Mouse (Mus musculus) thymus, postnatal 14 days (tissue): ENCODE data around the gene Samd13.

Experiments used
- DNase-seq: peaks from one replicate; pipeline ENCODE4 v3.0.0; 2021

The Samd13 gene

DNA sequence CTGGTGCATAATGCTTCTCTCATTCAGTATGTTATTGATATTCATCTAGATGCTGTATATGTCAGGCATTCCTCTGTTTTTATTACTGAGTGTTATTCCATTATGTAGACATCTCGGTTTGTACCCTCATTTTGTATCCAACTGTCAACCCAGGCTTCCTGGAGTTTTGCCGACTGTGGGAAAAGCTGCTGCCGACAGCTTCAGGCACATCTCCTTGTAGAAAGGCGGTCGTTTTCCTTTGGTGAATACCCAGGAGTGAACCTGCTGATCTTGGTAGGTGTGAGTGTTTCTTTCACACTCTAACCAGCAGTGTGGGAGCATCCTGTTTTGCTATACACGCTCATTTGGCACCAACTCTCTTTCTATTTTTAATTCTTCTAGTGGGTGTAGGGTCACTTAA lies 24.4 kb downstream of the Samd13 start:
- no peak for DNase-seq

DNA sequence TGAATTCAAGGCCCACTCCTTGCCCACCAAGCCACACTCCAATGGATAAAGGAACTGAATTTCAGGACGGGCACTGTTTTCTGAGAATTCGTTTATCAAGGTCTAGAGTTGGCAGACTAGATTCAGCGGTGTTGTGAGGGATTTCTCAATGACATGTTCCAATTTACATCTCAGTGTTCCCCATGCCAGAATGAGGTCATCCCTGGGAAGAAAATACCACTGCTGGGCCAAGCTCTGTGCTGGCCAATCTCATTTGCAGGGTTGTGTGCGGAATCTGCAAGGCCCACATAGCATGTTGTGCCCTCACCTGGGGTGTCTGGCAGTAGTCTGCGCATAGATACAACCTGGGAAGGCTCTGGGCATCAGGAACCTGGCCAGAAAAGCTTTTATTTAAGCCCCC lies 26.1 kb downstream of the Samd13 start:
- no peak for DNase-seq

DNA sequence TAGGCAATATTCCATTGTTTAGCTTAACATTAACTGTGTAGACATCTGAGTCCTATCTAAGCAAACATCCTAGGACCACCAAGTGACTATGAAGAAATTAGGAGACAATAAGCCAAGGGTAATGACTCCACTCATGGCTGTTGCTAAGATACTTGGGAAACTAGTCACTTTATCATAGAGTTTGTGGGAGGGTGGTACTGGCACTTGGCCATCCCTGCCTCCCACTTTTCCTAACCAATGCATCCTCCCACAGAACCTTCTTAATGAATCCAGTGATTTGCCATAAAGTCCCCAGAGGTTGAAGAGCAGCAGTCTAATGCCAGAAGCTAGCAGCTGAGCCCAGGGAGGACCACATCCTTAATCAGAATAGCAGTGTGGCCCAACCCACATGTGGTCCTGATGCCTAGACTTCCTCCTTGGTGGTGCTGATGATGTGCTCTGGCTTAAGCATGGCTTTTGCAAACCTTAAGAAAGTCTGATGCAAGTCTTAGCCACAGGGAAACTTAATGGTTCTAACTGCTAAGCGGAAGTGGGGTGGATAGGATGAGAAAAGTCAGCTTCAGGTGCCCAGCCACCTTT lies 27.2 kb downstream of the Samd13 start:
- no peak for DNase-seq

DNA sequence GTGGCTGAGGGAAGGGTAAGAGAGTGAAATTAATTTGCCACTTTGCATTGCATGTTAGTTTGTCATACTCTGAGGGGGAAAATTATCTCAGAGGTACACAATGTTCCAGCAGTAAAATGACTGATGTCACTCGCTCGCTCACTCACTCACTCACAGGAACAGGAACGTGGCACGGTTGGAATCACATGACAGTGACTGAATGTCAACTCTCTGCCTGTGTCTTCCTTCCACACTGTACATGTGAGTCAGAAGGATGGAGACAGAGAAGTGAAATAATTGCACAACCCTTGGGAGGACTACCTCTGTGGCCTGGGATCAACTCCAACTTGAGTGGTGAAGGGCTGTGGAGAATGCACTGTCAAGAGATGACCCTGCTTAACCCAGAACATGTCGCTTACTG lies 28.0 kb downstream of the Samd13 start:
- no peak for DNase-seq

DNA sequence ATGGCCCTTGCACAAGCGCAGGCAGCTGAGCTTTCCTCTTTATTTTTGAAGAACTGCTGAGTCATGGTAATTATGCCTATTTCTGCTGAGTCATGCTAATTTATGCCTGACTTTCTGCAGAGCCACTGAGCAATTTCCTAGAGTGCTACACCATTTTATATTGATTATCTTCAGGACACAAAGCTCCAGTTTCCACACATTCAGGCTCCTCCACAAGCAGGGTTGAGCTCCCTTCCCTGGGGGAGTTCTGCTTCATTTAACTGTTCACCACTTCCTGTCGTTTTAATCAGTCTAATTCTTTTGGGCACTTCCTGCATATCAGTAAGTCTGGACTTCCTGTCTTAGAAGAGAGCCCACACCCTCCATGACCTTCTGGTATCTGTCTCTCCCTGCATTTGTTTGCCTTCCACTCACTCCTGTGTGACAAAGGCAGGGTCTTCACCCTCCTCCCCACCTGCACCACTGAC lies 30.2 kb downstream of the Samd13 start:
- DNase-seq, result no peak

DNA sequence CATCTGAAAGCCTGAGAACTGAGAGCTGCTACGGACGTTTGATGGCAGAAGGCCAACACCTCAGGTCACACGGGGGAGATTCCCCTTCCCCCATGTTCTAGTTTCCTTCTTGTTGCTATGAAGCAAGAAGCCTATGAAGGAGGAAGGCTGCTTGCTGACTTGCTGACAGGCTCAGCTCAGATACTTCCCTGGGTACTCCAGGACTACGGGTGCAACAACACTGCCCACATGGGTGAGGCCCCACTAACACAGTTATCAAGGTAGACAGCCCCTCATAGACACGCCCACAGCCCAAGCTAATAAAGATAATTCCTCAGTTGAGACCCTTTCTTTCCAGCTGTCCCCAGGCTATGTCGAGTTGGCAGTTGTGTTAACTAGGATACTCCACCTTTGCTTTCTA lies 31.7 kb downstream of the Samd13 start:
- DNase-seq, result no peak

DNA sequence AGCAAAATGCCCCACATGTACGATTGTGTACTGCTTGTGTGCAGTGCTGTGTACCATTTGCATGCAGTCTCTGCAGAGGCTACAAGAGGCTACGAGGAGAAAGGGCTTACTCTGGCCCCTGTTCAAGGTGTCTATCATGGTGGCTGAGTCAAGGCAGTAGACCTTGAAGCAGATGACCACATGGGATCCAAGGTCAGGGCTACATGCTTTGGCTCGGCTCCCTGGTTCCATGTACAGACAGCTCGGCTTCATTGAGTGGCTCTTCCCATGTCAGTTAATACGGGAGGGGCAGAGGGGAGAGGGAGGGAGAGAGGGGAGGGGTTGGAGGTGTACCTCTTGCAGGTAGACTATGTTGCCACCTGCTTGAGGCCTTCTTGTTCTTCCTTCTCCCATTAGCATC lies 33.0 kb downstream of the Samd13 start:
- no peak for DNase-seq

DNA sequence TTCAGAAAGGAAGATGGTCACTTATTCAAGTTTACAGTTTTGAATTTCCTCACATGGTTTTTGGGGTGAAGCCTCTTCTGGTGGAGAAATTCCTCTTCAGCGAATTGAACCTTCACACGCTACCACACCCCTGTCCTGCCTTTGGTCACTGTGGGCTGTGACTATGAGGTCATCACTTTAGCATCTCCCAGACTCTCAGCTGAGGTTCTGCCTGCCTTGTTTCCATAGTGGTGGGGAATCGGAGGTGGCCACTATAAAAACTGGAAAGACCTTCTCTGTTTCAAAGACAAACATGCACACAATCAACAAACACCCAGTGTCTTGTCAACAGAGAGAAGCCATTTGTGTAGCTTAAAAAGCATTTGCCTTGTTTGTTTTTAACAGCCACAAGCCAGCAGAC lies 34.2 kb downstream of the Samd13 start, which contains the start of gene 4930503B20Rik:
4930503B20Rik (minus strand) TSS at position 101 of the 400 bp plus-strand sequence.
- DNase-seq, result no peak

DNA sequence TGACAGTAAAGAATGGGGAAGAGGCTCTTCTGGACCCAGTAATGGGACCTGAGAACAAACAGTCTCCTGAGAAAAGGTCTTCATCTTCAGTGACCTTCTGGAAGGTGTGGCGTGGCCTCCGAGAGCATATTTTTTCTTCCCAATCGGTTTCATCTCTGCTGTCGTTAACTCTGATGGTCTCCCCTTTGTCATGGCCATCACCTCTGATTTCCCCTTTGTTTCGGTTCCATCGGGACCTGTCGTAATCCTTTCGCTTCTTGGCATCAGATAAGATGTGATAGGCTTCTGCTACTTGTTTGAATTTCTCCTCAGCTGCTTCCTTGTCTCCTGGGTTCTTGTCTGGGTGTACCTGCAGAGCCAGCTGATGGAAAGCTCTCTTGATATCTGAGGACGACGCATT lies 34.7 kb downstream of the Samd13 start:
- no peak for DNase-seq

DNA sequence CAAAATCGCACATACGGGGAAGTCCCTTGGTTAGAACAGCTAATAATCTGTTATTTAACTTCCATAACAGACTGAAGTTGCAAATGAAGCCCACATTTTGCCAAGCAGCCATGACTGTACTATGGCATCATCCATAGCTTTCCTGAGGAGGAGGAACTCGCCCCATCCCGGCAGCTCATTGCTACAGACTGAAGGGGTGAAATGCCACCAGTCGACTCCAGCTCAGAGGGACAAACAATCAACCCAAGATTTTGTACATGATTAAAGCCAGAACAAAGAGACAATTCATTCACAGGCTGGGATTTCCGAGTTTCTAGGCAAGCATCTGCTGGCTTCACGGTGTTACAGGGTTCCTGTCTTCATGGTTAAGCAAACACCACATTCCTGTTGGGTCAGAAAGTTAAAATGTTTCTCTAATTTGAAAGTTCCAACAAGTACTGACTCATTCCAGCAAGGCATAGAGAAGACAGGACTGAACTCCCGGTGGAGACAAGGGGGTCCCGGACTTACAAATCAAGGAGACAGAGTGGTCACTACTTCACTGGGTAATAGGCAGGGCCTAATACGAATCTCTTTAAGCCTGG lies 36.0 kb downstream of the Samd13 start:
- DNase-seq, result no peak

DNA sequence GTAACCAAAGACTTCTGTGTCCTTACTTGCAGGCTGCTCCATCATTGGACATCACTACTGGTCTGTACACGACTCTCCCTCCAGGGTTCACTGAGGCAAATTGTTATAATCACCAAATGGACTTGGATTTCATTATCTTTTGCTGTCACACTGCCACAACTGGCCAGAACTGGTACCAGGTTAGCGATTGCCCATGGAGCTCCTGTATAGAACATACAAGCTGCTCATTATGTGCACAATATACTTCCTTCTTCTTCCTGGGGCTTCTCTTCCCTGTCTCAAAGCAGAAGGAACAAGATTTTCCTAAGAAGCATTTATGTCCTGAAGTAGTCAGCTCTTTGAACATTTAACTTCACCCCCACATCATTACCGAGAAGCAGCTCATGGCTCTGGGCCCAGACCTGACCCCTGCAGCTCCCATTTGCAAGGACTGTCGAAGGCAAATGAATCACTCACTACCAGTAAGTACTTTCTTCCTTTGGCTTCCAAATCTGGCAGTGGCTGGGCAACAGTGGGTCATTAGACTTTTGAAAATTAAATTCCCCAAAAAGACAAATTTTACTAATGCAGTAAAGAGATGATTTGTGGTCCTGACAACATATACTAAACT lies 43.5 kb downstream of the Samd13 start:
- DNase-seq, result no peak

DNA sequence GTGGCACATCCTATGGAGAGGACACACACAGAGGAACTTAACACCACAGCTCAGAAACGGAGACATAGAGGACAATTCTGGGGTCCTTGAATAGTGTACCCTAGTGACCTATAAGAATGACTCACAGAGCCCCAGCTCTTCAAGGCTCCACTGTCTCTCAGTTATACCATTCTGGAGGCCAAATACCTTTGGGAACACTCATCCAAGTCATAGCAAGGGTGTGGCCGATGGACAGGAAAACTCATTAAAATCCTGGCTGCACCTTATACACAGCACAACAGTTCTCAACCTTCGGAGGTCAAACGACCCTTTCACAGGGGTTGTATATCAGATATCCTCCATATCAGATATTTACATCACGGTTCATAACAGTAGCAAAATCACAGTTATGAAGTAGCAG lies 52.9 kb downstream of the Samd13 start:
- DNase-seq, result no peak

DNA sequence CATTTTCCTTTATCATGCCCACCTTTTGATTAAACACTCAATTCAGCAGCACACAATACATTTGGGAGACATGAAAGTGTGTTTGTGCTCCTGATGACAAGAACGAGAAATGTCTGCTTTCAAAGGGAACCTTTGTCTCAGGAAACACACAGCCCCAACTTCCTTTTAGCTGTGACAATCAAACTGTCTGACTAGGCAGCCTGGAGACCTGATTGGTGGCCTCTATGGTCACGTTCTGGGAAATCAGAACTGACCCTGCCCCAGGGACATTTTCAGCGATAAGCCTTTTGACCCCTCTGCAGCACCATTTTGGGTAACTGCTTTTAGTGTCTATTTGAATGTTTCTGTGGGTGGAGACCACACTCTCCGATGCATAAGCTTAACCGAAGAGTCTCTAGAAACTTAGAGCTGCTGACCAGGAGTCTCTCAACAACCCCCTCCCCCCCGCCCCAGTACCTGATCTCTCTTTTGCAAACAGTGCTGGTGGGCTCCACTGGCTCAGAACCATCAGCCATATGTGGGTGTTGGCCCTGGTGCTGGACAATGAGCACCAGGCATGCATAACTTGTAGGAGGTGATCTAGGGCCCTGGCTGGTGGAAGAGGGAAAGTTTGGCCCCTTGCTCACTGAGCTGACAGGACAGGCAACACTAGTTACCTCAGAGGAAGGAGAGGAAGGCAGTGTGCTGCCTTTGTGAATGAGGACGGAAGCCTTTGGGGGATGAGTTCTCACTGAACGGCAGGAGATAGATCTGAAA lies 57.0 kb downstream of the Samd13 start:
- DNase-seq, result no peak

DNA sequence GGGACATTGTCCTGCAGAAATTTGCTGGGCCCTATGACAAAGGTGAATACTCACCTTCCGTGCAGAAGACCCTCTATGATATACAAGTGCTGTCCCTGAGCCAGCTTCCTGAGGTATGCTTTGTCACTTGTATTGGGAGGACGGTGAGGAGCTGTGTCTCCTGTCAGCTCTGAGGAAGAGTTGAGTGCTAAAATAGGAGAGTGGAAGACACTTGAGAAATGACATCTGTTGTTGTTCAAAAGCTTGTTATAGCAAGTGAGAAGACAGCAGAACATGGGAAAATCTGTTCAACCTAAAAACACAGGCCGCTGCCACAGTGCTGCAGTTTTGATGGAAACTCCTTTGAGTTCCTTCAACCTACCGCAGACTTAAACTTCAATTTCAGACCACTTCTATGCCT lies 59.6 kb downstream of the Samd13 start:
- no peak for DNase-seq

DNA sequence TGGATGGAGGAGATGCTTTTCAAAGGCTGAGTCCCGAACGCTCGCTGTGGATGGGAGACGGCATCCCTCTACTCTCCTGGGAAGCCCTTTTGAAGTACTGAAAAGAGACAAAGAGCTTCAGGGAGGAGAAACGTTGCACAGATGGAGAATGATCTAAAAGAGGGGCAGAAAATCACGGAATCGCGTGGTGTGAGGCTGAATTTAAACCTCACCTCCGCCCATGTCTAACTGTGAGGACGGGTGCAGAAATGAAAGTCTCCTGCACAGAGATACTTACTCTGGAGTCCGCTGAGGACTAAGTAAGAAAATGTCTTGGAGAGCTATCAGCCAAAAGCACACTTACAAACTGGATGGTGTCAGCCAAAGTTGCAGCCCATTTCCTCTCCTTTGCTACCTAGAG lies 63.4 kb downstream of the Samd13 start:
- DNase-seq, result no peak

DNA sequence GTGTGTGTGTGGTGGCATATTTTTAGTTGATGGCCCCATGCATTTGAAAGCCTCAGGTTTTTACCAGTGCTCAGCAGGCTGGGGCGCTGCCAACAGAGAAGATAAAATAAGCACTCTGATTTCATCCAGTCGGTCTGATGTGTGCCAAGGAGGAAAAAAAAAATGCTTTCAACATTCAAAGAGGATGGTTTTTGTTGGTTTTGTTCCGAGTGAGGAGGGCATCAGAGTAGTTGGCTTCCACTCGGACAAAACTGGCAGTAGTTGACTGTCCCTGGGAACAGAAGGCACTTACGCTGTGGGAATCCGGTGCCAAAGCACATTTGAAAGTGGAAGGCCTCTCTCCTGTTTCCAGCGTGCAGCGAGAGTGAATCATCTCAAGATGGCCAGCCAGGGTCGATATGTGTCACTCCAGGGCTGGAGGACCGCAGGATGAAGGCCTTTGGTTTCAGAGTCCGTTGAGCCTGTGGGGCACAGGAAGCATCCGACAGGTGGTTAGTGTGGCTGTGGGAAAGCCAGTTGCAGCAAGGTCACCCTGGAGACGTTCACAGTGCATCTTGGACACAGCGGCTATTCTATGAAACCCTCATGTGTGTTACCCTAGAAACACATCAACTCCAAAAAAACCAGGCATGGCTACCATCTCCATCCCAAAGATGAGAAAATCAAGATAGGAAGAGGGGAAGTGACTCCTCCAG lies 64.7 kb downstream of the Samd13 start:
- no peak for DNase-seq

DNA sequence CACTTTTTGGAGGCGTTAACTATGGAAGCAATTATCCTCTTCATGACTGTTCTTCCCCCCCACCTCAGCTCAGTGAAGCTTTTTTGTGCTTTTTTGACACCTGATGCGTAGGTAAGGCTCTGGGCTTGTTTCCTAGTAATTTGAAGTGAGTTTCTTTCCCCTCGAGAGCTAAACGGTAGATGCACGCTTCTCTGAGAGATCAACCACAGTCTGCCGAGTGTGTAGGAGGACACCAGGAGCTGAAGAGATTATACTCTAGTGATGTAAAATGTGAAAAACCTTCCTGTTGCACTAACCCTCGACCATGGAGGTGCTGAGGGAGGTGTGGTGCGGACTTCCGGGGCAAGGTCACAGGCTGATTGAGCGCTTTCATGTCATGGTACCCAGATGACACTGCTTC lies 65.3 kb downstream of the Samd13 start:
- no peak for DNase-seq

DNA sequence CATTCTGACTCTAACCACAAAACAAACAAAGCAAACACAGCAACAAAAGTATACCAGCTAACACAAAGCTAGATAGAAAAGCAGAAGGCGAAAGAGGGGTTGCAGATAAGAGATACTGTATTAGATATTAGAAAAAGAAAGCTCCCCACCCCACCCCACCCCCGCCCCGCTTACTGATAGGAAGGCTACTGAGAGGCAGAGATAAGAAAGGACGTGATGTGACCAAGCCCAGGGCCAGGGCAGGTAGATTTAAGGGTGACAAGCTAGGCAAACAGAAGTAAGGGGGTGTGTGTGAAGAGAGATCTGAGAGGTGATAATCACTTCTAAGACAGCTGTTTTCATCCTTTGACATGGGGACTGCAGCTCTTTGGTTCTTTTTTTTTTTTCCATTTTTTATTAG lies 67.0 kb downstream of the Samd13 start:
- no peak for DNase-seq

DNA sequence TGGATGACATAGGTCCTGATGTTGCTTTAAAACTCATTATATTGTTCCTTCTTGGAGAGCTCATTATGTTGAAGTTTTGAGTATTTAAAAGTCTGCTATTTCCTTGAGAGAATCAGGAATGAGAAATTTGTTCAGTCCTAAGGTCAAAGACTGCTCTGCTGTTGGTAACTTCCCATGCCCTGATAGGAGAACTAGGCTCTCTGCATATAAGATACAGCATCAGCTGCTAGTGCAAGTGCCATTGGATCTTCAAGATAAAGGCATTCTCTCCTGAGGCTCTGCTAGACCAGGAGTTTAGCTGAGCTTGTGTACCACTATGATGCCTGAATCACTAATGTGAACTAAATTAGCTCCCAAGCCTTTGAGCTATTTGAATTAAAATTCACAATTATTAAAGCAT lies 67.4 kb downstream of the Samd13 start:
- no peak for DNase-seq

DNA sequence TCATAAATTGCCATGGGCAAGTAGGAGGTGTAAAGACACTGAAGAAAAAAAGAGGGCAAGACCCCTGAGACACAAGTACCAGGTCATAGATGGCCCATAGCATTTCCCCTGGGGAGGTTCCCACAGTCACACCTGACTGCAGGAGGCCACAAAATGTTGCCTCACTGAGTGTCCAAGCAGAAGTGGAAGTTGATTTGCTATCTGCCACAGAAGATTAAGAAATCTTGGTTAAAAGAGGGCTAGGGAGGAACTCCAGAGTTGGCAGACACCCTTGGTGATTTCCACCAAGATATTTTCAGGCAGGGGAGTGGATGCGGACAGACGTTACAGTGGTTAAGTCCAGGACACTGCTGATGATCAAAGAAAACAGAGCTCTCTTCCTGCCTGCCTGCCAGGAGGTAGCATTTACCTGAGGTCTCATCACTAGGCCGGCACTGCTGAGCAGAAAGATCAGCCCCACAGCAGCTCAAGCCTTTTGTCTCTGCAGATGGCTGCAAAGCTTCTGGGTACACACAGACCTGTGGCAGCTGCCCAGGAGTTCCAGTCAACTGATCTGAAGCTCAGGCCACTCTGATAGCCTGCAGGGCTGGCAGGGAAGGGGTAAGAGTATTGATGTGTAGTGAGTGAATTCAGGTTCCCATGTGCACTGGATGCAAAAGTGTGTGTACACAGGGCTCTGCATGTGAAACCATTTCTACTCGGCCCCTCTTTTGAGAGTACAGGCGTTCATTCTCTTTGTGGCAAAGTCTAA lies 68.7 kb downstream of the Samd13 start:
- no peak for DNase-seq

DNA sequence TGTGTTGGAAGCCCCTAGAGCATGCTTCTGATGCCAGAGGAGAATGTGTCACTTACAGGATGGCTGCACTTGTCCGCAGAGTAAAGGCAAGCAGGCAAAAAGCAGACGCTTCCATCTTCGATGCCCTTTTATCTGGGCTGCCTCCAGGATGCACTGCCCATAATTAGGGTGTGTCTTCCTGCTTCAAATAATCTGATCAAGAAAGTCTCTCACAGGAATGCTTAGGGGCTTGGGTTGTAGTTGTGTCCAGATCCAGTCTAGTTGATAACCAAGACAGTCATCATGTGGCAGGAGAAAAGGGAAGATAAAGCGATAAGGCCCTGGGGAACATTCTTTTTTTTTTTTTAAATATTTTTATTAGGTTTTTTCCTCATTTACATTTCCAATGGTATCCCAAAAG lies 69.9 kb downstream of the Samd13 start, which contains the start of gene Dnase2b:
Dnase2b (minus strand) TSS at position 101 of the 400 bp plus-strand sequence.
- no peak for DNase-seq

DNA sequence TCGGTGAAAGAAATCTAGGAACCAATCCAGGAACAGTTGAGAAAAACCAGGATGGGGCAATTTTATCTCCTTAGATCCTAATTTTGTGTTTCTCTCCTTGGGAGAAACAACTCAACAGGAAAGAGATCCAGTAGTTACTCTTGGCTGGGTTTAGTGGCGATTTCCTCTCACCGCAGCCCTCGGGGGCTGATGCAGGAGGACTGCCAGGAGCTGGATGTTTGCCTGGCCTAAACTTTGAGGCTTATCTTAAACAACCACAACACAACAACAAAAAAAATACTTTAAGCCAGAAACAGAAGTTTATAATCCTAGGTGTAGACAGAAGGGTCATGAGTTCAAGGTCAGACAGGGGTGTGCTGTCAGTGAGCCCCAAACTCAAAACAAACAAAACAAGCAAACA lies 73.6 kb downstream of the Samd13 start:
- no peak for DNase-seq

DNA sequence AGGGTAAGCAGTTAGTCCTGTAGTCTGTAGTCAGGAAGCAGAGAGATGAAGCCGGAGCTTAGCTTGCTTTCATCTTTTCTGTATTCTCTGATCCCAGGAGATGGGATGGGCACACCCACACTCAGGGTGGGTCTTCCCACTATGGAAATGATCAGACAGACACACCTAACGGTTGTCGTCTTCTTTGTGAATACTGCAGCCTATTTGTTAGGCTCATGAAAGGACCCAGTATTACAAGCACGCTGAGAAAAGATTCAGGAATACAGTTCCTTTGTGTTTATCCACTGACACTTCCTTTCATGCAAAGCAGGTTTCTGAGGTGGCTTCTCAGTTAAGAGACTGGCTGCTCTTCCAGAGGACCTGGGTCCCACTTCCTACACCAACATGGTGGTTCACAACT lies 74.1 kb downstream of the Samd13 start:
- no peak for DNase-seq
